Mouse (Mus musculus) left cerebral cortex, postnatal 25 days (tissue): Measurements from ENCODE around the gene Bcl3. TPM values are rescaled to one million over a fixed set of nuclear protein-coding genes. Genes with fewer than 3 reads are reported as not detected.
A peak's percentile ranks its signal among the peaks of the same experiment; 100 is the strongest.
"Not testable (repeated sequence)": the region's sequence is repeated elsewhere in the genome, so short reads cannot be mapped to it uniquely, and the experiment has no call there.

Source experiments
- DNase-seq, 2 experiments: peaks; one replicate each; pipeline ENCODE4 v3.0.0; 2022; ENCODE audit warnings: low spot score in 2 of 2, mixed read lengths in 1 of 2
- intact Hi-C: fragments of 180-260 bp; cut with DNase I; formaldehyde crosslinking; loops from one replicate; pipeline ENCODE4 v1.15.1; 2025
- total RNA-seq, 2 experiments: library from RNA; stranded (reverse); gene quantifications; 2 replicates each; pipeline ENCODE4 v1.2.3; 2021

Gene Bcl3
- total RNA-seq, 2 experiments from 2014 or later: 0.46 to 0.53 TPM

DNA sequence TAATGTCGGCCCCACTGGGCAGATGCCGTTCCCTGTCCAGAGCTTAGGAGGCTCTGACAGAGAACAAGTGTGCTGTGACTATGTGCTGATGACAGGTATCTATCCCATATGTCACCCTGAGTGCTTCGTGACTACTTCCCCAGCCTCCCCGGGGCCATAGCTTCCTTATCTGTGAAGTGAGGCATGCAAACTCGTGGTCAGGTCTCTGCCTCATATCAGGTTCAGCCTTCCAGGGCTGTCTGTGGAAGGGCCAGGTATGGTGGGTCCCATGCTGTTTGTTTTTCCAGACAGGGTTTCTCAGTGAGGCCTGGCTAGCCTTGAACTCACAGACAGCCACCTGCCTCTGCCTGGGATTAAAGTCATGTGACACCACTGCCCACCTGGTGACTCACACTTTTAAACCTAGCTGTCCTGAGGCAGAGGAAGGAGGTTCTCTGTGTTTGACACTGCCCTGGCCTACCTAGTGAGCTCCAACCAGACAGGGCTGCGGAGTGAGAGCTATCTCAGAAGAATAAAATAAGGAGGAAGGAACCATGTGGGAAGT is 8.9 kb downstream of the Bcl3 start:
- intact Hi-C loops: no loop called here
- DNase-seq: no peak

GRCm38 (mm10) chr7:19813161-19813560 is 9.4 kb downstream of the Bcl3 start:
- intact Hi-C loops: no loop called here
- no peak for DNase-seq

GRCm38 (mm10) chr7:19811114-19811513 is 11.5 kb downstream of the Bcl3 start:
- intact Hi-C loops: no loop called here
- peak in 1 of 2 experiments; percentile 20 for DNase-seq

DNA sequence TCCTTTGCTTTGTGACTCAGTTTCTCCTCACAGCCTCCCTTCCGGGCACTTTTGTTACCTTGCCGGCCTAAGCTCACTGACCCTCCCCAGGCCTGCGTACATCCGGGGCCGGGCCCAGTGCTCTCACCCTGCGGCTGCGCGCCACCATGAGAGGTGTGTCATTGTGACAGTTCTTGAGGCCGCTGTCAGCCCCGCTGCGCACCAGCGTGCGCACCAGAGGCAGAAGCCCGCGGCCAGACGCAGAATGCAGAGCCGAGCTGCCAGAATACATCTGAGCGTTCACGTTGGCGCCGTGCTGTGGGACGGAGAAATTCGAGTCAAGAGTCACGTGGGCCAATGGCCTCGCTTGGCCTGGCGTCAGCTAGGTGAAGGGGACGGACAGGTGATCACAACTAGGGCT is 13.2 kb downstream of the Bcl3 start:
- peak in 1 of 2 experiments; percentile 31 for DNase-seq
- intact Hi-C loops: no loop called here

GRCm38 (mm10) chr7:19806356-19806969 is 16.1 kb downstream of the Bcl3 start:
- no peak for DNase-seq
- intact Hi-C loops: no loop called here

- intact Hi-C loops: loop anchor here (1.0 to 5.0 kb wide), 3 partner anchors 40 to 154 kb away; no protein-coding TSS in a partner anchor
- DNase-seq: peak; percentile 61 to 65
Observed at GRCm38 (mm10) chr7:19802995-19803394, 19.6 kb downstream of the Bcl3 start.

DNA sequence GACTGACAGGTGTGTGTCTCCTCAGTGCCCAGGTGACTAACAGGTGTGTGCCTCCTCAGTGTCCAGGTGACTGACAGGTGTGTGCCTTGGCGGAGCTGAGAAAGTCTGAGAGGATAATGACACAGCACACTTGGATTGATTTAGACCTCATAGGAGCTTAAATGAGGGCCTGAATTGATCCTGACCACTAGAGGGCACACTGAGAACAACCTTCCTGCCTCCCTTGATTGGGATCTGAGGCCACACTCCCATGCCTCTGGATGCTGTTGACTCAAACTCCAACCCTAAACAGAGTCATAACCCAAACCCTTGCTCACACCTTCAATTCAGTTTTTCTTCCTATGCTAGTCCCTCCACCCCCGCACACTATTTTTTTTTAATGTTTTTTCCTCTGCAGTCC is 21.8 kb downstream of the Bcl3 start:
- DNase-seq: peak in 1 of 2 experiments; percentile 52
- intact Hi-C loops: loop anchor here (5.0 kb wide), 1 partner anchor 157 kb away; no protein-coding TSS in a partner anchor

GRCm38 (mm10) chr7:19796697-19797588 is 25.6 kb downstream of the Bcl3 start, which contains the start of gene Cblc:
Cblc (minus strand) TSS chr7:19796809.
- DNase-seq: peak; percentile 26 to 41
- intact Hi-C loops: no loop called here

DNA sequence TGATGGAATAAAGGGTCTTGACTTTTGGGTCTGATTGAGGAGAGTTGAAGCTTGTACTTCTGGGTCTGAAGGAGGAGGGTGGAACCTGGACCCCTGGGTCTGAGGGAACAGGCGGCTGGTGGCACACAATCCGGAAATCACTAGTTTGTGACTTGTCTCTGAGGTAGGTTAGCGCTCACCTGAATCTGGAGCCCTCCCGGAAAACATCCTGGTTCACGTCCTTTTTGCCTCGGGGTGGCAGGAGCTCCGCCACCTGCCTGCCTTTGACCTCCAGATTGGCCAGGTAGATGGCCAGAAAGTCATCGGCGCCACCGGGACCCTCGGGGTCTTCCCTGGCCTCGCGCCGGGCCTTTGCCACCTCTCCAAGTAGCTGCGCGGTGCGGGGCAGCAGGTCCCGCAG is 26.3 kb downstream of the Bcl3 start:
- intact Hi-C loops: no loop called here

DNA sequence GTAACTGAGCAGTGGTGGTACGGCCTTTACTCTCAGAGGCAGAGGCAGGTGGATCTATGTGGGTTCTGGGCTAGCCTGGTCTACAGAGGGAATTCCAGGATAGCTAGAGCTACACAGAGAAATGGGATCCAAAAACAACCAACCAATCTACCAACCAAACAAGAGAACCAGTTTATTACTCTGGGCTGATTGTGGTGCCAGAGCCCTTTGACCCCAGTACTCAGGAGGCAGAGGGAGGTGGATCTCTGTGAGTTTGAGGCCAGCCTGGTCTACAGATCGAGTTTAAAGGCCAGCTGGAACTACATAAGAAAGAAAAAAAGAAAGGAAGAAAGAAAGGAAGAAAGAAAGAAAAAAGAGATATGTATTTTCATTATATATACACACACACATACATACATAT is 27.3 kb downstream of the Bcl3 start:
- intact Hi-C loops: no loop called here
- no peak for DNase-seq

More for the DNA sequence above, 26.3 kb downstream of the Bcl3 start:
- DNase-seq: no peak

DNA sequence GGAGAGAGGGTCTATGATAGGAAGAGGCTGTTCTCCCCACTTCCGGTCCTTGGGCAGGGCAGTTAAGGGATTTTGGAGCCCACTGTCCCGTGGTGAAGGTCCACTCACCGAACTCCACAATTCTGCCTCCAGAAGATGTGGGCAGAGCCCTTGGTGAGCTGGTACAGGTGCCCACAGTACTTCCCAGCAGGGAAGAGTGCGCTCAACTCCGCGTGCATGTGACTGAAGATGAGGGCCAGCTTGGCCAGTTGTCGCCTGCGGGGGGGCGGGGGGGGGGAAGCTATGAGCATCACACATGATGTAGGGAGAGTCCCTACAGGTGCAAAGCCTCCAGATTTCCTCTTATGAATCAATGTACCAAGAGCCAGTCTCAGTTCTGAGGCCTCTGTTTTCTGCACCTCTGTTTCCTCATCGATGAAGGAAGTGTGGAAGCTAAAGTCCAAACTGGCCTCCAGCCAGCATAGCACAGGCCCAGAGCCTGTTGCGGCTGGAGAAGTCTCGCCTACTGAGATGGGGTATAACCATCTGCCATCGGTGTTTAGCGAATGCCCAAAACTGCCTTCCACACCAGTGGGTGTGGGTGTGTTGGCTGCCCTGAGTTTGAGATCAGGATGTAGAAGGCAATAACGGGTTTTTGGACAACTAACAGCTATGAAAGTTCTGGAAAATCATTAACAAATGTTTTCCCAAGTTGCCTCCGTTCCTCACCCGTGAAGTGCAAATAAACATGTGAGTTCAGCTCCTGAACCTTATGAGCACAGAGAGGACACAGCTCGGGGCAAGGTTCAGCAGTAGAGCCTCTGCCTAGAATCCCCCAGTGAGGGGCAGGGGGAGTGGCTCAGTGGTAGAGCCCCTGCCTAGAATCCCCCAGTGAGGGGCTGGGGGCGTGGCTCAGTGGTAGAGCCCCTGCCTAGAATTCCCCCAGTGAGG is 29.6 kb downstream of the Bcl3 start:
- no peak for DNase-seq
- intact Hi-C loops: no loop called here

DNA sequence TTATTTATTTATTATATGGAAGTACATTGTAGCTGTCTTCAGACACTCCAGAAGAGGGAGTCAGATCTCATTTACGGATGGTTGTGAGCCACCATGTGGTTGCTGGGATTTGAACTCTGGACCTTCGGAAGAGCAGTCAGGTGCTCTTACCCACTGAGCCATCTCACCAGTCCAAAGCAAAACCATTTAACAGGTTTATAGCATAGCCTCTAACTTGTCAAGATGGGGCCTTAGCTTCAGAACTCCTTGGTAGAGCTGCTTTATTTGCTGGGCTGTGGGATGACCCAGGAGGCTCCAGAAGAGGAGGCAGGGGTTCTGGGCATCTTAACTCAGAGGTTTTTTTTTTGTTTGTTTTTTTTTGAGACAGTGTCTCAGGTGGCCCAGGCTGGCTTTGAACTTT is 31.1 kb downstream of the Bcl3 start:
- DNase-seq, intact Hi-C loops: not testable (repeated sequence)

GRCm38 (mm10) chr7:19789904-19790347 is 32.6 kb downstream of the Bcl3 start:
- intact Hi-C loops: loop anchor here (1.0 kb wide), 1 partner anchor 40 kb away; the partner anchor contains the start of gene Nectin2
- peak; percentile 82 to 83 for DNase-seq

GRCm38 (mm10) chr7:19785874-19786458 is 36.6 kb downstream of the Bcl3 start:
- intact Hi-C loops: no loop called here
- no peak for DNase-seq

DNA sequence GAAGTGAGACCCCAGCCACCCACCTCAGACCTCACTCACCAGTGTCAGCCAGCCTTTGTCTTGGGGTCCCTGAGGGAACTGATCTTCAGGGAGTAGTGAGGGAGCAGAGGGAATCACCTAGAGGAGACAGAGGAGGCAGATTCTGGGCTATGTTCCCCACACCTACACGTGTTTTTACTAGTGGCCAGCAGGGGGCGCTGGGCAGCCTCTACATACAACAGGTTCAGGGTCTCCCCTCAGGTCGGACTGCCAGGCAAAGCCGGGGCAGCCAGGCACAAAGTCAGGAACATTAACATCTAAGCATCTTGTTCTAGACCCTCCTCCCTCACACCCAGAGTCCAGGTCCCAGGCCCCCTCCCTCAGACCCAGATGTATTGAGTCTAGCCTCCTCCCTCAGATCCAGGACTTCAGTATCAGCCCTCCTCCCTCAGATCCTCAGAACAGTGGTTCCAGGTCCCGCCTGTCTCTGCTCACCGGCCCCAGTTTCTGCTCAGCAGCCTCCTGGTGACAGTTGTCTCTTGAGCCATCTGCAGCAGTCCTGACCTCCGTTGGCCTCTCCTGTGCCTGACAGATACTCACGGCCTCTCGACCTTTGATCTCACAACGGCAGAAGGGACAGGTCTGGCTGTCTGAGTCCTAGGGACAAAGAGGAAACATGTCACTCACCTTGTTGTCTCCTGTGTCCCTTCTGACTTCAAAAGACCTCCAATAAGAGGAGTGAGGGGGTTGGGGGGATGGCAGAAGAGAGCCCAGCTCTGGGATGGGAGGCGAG is 37.6 kb downstream of the Bcl3 start:
- no peak for DNase-seq
- intact Hi-C loops: no loop called here

- intact Hi-C loops: no loop called here
- DNase-seq: no peak
Observed at GRCm38 (mm10) chr7:19783630-19784029, 38.9 kb downstream of the Bcl3 start.

GRCm38 (mm10) chr7:19782645-19783044 is 39.9 kb downstream of the Bcl3 start:
- intact Hi-C loops: no loop called here
- no peak for DNase-seq

- intact Hi-C loops: no loop called here
- DNase-seq: no peak
Observed at GRCm38 (mm10) chr7:19781741-19782140, 40.8 kb downstream of the Bcl3 start.
